Mouse (Mus musculus) hindbrain, embryonic 14.5 days (tissue): ENCODE data around the gene Gpc5. TPM values are rescaled to one million over a fixed set of nuclear protein-coding genes. Genes with fewer than 3 reads are reported as not detected.

ENCODE experiments used
- ATAC-seq: fragments of 200-750 bp; cut with Nextera tagmentation; 2 replicates; pipeline ENCODE4 v1.8.0; 2017; ENCODE audit warnings: moderate number of reproducible peaks, mild to moderate bottlenecking, moderate TSS enrichment, moderate library complexity; ENCODE audit not compliant: low FRiP score
- DNase-seq: peaks from one replicate; pipeline ENCODE4 v3.0.0-alpha.2; 2015; ENCODE audit warnings: low spot score
- H3K27ac ChIP-seq: fragments of 300-500 bp; sonication (generic); 2 replicates; pipeline ENCODE4 v1.5.1; 2014; ENCODE audit warnings: mild to moderate bottlenecking, moderate library complexity
- H3K27me3 ChIP-seq: fragments of 300-500 bp; sonication (generic); 2 replicates; pipeline ENCODE4 v1.6.1; 2014; ENCODE audit warnings: mild to moderate bottlenecking, low read length, mixed read lengths; ENCODE audit not compliant: control insufficient read depth, insufficient read depth
- H3K36me3 ChIP-seq: fragments of 300-500 bp; sonication (generic); replicated peaks from 2 replicates; pipeline ENCODE4 v1.6.1; 2014; ENCODE audit not compliant: control insufficient read depth, insufficient read depth
- H3K4me1 ChIP-seq: fragments of 300-500 bp; sonication (generic); replicated peaks from 2 replicates; pipeline ENCODE4 v1.6.1; 2014; ENCODE audit warnings: antibody characterized with exemption, low read length, mixed read lengths; ENCODE audit not compliant: control insufficient read depth, insufficient read depth
- H3K4me2 ChIP-seq: fragments of 300-500 bp; sonication (generic); replicated peaks from 2 replicates; pipeline ENCODE4 v1.6.1; 2014; ENCODE audit warnings: mild to moderate bottlenecking, moderate library complexity
- H3K4me3 ChIP-seq: fragments of 300-500 bp; sonication (generic); replicated peaks from 2 replicates; pipeline ENCODE4 v1.5.1; 2014; ENCODE audit warnings: mild to moderate bottlenecking, low read length
- H3K9ac ChIP-seq: fragments of 300-500 bp; sonication (generic); 2 replicates; pipeline ENCODE4 v1.6.1; 2014
- H3K9me3 ChIP-seq: fragments of 300-500 bp; sonication (generic); 2 replicates; pipeline ENCODE4 v1.6.1; 2016; ENCODE audit warnings: low read length; ENCODE audit not compliant: control insufficient read depth
- WGBS: fragments of 180-500 bp; shearing (Covaris S2); extraction: QIAGEN DNeasy Blood & Tissue Kit; methylation state at CpG from one replicate; pipeline ENCODE4 v1.1.7; 2014; 5-methylcytosine and 5-hydroxymethylcytosine counted together
- polyA plus RNA-seq: library from polyadenylated mRNA; unstranded; fragments of >200 nt; fragmentation: Nextera tagmentation; extraction: Ambion mirVana; gene quantifications from 2 replicates; pipeline ENCODE4 v1.2.1, GENCODE M21; 2014

Gene Gpc5
- polyA plus RNA-seq, 1 experiment from 2014 or later = 11.9 TPM

DNA sequence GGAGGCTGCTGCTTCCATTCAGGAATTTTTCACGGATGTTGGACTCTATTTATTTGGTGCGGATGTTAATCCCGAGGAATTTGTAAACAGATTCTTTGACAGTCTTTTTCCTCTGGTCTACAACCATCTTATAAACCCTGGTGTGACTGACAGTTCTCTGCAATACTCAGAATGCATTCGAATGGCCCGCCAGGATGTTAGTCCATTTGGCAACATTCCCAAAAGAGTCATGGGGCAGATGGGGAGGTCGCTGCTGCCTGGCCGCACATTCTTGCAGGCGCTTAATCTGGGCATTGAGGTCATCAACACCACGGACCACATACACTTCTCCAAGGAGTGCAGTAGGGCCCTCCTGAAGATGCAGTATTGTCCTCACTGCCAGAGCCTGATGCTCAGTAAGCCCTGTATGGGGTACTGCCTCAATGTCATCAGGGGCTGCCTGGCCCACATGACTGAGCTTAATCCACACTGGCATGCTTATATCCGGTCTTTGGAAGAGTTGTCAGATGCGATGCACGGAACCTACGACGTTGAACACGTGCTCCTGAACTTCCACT is 277.7 kb downstream of the Gpc5 start:
- Histone ChIP-seq H3K4me2 (no peak overlapping the region), H3K27me3 (no peaks in the 10 kb centered on the region), H3K27ac (no peak overlapping the region), H3K4me1 (no peaks in the 10 kb centered on the region), H3K9me3 (no peaks in the 10 kb centered on the region), H3K4me3 (no peak overlapping the region), H3K9ac (no peak overlapping the region), H3K36me3 (no peaks in the 10 kb centered on the region)
- 75% methylated on average over 15 of the region's 15 CpGs for WGBS
- ATAC-seq (no peak), DNase-seq (no peak)

DNA sequence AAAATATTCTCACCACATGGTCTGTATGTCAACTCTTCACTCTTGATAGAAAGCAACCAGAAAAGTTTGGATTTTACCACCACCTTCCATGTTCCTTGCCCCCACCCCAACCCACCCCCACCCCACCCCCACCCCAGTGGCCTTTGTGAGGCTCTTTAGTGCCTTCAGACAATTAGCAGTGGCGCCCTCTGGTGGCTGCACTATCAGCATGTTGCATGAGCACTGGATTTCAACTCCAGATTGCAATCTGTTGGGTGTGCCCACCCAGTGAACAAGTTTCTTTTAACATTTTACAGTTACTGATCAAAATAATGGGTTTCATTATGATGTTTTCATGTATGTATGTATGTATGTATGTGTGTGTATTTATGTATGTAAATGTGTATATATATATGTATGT is 279.1 kb downstream of the Gpc5 start:
- no peak overlapping the region for H3K4me3 ChIP-seq
- 15% methylated on average over 1 of the region's 1 CpGs for WGBS
- no peaks in the 10 kb centered on the region for H3K27me3 ChIP-seq
- no peaks in the 10 kb centered on the region for H3K4me1 ChIP-seq
- no peak overlapping the region for H3K4me2 ChIP-seq
- no peak overlapping the region for H3K9ac ChIP-seq
- H3K36me3 ChIP-seq = no peaks in the 10 kb centered on the region
- ATAC-seq (no peak), DNase-seq (no peak)
- H3K9me3 ChIP-seq = no peaks in the 10 kb centered on the region
- H3K27ac ChIP-seq = no peak overlapping the region

DNA sequence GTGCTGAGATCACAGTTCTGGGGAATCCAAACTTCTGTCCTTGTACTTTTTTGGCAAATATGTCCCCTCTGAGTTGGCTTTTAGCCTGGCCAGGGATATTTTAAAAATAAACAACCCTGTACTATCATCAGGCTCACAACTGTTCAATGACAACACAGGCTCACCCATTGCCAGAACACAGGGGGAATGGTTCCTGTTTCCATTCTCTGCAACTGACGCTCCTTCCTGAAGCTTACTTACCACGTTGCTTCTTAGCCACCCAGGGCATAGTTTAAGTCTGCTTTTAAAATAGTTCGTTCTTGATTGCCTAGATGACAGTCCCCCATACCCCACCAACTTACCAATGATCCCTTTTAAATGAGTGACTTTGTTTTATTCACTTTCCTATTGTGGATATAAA is 299.8 kb downstream of the Gpc5 start:
- H3K27me3 ChIP-seq = no peaks in the 10 kb centered on the region
- no peak for ATAC-seq
- WGBS = 79% methylated on average over 3 of the region's 3 CpGs

DNA sequence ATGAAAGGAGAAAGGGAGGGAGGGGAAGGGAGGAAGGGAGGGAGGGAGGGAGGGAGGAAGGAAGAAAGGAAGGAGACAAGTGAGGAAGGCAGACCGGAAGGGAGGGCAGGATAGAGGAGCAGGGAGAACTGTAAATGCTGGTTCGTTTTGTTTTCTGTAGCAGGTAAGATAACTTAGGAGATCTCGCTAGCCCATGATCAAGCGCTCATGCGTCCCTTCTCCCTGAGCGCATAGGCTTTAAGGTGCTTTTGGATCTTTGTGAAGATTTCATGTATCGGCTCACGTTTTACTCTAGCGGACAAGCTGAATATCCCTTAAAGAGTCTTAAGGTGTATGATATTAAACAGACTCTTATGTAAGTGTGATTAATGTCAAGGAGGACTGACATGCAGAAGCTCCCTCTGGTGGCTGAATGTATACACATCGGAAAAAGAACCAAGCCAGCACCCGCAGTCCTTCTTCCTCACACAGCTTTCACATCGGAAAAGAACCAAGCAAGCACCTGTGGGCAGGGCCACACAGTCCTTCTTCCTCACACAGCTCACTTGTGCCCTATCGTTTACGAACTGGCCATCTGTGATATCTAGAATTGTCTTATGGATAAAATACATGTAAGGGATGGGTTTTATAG is 301.0 kb downstream of the Gpc5 start:
- ATAC-seq = peak; percentile 59; the same call in 1 of the 2 replicates
- 55% methylated on average over 14 of the region's 14 CpGs for WGBS

More for the DNA sequence above, 299.8 kb downstream of the Gpc5 start:
- Histone ChIP-seq H3K36me3 (no peaks in the 10 kb centered on the region), H3K4me3 (no peak overlapping the region), H3K4me2 (no peak overlapping the region), H3K9me3 (no peaks in the 10 kb centered on the region), H3K4me1 (no peaks in the 10 kb centered on the region), H3K27ac (no peak overlapping the region), H3K9ac (no peak overlapping the region)
- no peak for DNase-seq

DNA sequence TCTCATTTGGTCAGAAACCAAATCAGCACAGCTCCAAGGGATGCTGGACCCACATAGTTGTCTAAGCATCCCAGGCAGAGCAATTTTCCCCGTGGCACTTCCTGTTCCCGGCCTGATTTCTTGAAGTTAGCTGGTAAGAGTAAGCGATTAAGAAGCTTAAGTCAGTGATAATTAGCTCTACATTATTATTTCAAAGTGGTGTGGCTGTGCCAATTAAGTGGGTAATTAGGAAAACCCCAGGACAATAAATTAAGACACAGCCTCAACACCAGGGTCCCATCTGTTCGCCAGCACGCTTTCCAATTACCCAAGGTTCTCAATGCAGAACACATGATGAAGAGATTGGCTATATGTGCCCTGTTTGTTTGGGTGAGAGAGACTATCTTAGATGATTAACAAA is 314.6 kb downstream of the Gpc5 start:
- ATAC-seq = peak; percentile 73
- Histone ChIP-seq H3K9ac (no peak overlapping the region), H3K27me3 (no peaks in the 10 kb centered on the region), H3K36me3 (no peaks in the 10 kb centered on the region), H3K4me3 (no peak overlapping the region), H3K4me2 (no peak overlapping the region), H3K4me1 (no peaks in the 10 kb centered on the region), H3K27ac (no peak overlapping the region), H3K9me3 (no peaks in the 10 kb centered on the region)
- WGBS = 27% methylated on average over 5 of the region's 5 CpGs
- peak; percentile 61 for DNase-seq

More for the DNA sequence above, 301.0 kb downstream of the Gpc5 start:
- Histone ChIP-seq H3K4me1 (no peaks in the 10 kb centered on the region), H3K27ac (no peak overlapping the region), H3K9ac (no peak overlapping the region), H3K4me2 (no peak overlapping the region), H3K9me3 (no peaks in the 10 kb centered on the region), H3K4me3 (no peak overlapping the region), H3K27me3 (no peaks in the 10 kb centered on the region), H3K36me3 (no peaks in the 10 kb centered on the region)
- peak; percentile 80 for DNase-seq

DNA sequence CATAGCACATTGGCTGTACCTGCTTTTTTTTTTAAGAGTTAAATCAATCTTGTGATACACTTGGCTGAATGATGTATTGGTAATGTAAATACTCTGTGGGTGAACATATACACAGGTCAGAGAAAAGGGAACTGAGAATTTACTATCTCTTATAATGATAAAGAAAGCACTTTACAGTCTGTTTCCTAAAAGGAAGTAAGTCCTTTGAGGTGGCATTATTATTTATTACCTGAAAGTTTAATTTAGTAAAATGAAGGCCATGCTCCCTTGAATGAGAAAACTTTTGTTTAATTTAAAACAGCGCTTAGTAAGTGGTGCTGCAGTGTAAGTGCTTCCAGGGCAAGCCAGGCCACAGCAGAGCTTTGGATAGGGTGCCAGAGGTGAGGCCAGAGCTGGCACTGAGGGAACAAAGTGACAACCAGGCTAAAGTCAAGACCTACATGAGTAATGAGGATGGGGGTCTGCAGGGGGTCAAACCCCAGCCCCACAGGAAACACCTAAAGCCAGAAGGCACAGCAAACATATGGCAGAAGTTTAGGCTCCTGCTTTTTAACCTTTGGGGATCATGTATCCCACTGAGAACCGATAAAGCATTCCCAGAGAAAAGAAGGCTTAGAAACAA is 315.4 kb downstream of the Gpc5 start:
- no peaks in the 10 kb centered on the region for H3K9me3 ChIP-seq
- H3K4me1 ChIP-seq = no peaks in the 10 kb centered on the region
- H3K4me2 ChIP-seq = no peak overlapping the region
- no peaks in the 10 kb centered on the region for H3K27me3 ChIP-seq
- H3K4me3 ChIP-seq = no peak overlapping the region
- H3K9ac ChIP-seq = no peak overlapping the region
- ATAC-seq (no peak), DNase-seq (no peak)
- H3K27ac ChIP-seq = no peak overlapping the region
- no peaks in the 10 kb centered on the region for H3K36me3 ChIP-seq
- 72% methylated on average over 2 of the region's 2 CpGs for WGBS

DNA sequence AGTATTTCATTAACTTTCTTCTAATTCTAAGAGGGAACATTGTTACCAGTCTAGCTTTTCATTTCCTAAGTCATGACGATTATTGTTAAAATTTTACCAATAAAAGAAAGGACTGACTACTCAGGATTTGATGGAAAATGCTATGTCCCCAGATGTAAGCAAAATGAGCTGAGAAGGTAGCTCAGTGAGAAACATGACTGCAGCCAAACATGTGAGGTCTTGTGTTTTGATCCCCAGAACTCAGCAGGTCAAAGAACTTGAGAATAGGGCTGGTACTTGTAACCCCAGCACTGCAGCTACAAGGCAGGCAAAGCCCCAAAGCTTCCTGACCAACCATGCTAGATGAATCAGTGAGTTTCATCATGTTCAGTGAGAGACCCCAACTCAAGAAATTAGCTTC is 318.9 kb downstream of the Gpc5 start:
- Histone ChIP-seq H3K36me3 (no peaks in the 10 kb centered on the region), H3K27me3 (no peaks in the 10 kb centered on the region), H3K4me2 (no peak overlapping the region), H3K4me3 (no peak overlapping the region), H3K4me1 (0 out of 2 replicates have a peak, but pooled peaks cover 3% of the 10 kb centered on the region), H3K9me3 (no peaks in the 10 kb centered on the region), H3K27ac (no peak overlapping the region), H3K9ac (no peak overlapping the region)
- no peak for DNase-seq
- 93% methylated on average over 1 of the region's 1 CpGs for WGBS
- no peak for ATAC-seq

DNA sequence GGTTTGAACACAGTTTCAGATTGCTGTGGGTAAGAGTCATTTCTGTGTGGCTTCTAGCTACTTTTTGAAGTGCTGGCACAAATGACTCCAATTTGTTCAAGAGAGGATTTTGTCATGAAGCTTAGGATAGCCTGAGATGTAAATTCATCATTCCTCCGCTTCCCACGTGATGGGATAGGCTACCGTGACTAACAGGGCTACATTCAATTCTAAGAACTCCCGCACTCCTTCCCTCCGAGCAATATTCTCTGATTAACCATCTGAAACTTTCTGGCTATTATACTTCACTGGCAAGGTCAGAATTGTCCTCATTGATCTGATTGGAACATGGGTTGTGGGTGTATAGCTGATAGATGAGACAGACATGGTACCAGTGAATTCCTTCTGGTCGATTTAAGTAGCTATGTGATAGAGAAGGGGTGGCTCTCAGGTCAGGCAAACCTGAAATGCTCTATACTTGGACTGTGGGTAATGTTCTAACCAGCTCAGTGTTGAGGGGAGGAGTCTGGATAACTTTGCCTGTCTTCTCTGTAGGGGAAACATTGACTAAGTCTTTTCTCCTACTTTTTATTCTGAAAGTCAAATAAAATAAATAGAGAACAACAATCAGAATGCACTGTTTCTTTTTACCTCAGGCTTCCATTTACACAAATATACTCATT is 319.6 kb downstream of the Gpc5 start:
- H3K9ac ChIP-seq = no peak overlapping the region
- H3K27ac ChIP-seq = no peak overlapping the region
- no peak for ATAC-seq
- no peaks in the 10 kb centered on the region for H3K27me3 ChIP-seq
- no peaks in the 10 kb centered on the region for H3K36me3 ChIP-seq
- 0 out of 2 replicates have a peak, but pooled peaks cover 3% of the 10 kb centered on the region for H3K4me1 ChIP-seq
- no peaks in the 10 kb centered on the region for H3K9me3 ChIP-seq
- no peak for DNase-seq
- no peak overlapping the region for H3K4me2 ChIP-seq
- no peak overlapping the region for H3K4me3 ChIP-seq
- WGBS = 35% methylated on average over 6 of the region's 6 CpGs

DNA sequence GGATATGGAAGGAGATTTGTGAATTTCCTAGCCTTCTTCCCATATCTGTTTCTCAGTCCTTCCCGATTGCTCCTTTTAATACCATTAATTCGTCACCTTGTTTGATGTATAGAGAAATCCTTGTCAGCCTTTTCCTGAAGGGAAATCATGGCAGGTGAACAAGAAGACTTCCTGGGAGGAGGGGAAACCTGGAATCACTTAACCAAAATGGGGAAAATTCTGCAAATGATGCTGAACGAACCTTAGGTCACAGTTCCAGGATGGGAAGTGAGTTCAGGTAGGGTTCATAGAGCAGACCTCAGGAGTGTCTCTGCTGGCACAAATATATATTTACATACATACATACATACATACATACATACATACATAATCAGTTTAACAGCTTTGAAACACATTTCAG is 320.8 kb downstream of the Gpc5 start:
- H3K4me1 ChIP-seq = 0 out of 2 replicates have a peak, but pooled peaks cover 3% of the 10 kb centered on the region
- no peaks in the 10 kb centered on the region for H3K27me3 ChIP-seq
- no peaks in the 10 kb centered on the region for H3K9me3 ChIP-seq
- ATAC-seq (no peak), DNase-seq (no peak)
- no peak overlapping the region for H3K4me3 ChIP-seq
- no peak overlapping the region for H3K27ac ChIP-seq
- no peaks in the 10 kb centered on the region for H3K36me3 ChIP-seq
- H3K4me2 ChIP-seq = no peak overlapping the region
- no peak overlapping the region for H3K9ac ChIP-seq
- 85% methylated on average over 3 of the region's 3 CpGs for WGBS
